Mouse (Mus musculus) retina, postnatal 7 days (tissue): ENCODE results near the gene Ggn.
"Not testable (repeated sequence)": the region's sequence is repeated elsewhere in the genome, so short reads cannot be mapped to it uniquely, and the experiment has no call there.

Experiments used
- DNase-seq: peaks from one replicate; pipeline ENCODE4 v3.0.0-alpha.2; 2012; ENCODE audit warnings: low read depth, low spot score

Gene Ggn

DNA sequence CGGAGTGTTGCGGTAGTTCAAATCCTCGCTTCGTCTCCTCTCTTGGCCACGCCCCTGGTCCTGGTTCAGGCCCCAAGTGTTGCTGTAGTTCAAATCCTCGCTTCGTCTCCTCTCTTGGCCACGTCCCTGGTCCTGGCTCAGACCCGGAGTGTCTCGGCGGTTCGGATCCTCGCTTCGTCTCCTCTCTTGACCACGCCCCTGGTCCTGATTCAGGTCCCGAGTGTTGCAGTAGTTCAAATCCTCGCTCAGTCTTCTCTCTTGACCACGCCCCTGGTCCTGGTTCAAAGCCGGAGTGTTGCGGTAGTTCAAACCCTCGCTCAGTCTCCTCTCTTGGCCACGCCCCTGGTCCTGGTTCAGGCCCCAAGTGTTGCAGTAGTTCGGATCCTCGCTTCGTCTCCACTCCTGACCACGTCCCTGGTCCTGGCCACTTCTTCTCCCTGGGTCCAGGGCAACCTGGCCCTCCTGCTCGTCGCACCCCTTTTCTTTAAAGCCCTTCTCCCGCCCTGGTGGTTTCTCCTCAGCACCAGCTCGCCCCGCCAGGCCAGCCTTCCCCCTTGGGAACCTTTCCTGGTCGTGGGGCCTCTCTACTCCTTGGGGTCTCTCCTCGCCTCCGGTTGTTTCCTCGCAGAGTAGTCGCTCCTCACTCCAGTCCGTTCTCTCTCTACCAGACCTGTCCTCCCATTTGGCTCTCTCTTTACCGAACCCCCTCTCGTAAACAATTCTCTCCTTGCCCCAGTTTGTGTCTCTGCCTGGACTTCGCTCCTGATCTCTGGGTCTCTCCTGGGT lies 43.0 kb downstream of the Ggn start:
- not testable (repeated sequence) for DNase-seq

DNA sequence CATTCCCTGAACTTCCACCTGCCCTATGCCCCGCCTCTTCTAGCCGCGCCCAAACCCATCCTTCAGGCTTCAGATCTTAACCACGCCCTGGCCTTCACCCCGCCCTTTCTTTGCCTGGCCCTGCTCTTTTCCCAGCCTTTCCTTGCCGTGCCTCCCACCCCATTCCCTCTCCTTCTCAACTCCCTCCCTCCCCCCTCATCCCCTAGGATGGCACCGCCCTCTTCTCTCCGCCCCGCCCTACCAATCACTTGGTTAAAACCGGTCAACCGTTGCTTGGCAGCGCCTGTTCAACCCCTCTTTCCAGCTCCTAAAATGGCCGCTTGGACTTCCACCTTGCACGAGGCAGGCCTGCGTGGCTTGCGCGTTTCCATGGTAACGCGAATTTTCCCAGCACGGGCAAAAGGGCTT lies 43.7 kb downstream of the Ggn start, which contains the start of gene Catsperg1:
Catsperg1 (minus strand) TSS at position 361 of the 408 bp plus-strand sequence.
- no peak for DNase-seq

DNA sequence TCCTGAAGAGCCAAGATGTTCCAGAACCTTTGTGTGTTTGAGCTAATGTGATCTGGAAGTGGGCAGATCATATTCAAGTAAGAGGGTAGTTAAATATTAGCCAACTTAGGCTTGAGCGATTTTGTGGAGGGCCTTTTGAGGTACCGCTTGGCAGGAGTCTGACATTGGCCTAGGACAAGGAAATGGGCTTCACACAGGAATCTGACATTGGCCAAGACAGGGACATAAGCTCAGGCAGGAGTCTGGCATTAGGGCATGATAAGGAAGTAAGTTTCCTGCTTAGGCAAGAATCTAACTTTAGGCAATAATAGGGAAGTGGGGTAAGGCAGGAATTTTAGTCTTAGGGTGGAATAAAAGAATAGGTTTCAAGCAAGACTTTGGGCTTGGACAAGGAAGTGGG lies 44.2 kb downstream of the Ggn start:
- no peak for DNase-seq

GRCm38 (mm10) chr7:29214846-29215245 lies 44.8 kb downstream of the Ggn start:
- DNase-seq: no peak
